Mouse (Mus musculus) thymus, adult 2 months (tissue): ENCODE measurements around the gene Klhdc9. TPM values are rescaled to one million over a fixed set of nuclear protein-coding genes. Genes with fewer than 3 reads are reported as not detected.

Experiments
- DNase-seq: peaks from one replicate; pipeline ENCODE4 v3.0.0; 2021
- H3K27ac ChIP-seq: fragments of 200-500 bp; 2 replicates; pipeline ENCODE4 v1.5.1; 2012; ENCODE audit warnings: low read length, control low read depth; ENCODE audit not compliant: control insufficient read depth, insufficient read depth
- H3K27me3 ChIP-seq: fragments of 200-500 bp; 2 replicates; pipeline ENCODE4 v1.6.1; 2012; ENCODE audit warnings: mild to moderate bottlenecking, low read length, moderate library complexity, mixed read lengths; ENCODE audit not compliant: control insufficient read depth, insufficient read depth
- H3K36me3 ChIP-seq: fragments of 200-500 bp; 2 replicates; pipeline ENCODE4 v1.6.1; 2012; ENCODE audit warnings: mild to moderate bottlenecking, low read length, moderate library complexity; ENCODE audit not compliant: control insufficient read depth, insufficient read depth
- H3K4me1 ChIP-seq: fragments of 200-500 bp; replicated peaks from 2 replicates; pipeline ENCODE4 v1.6.1; 2012; ENCODE audit warnings: low read length; ENCODE audit not compliant: control insufficient read depth, insufficient read depth
- H3K4me3 ChIP-seq: fragments of 200-500 bp; 2 replicates; pipeline ENCODE4 v1.5.1; 2012; ENCODE audit warnings: mild to moderate bottlenecking, low read length, control low read depth, moderate library complexity; ENCODE audit not compliant: control insufficient read depth, insufficient read depth
- CTCF ChIP-seq: fragments of 200-500 bp; IDR thresholded peaks from 2 replicates; pipeline ENCODE4 v1.5.1; 2012; ENCODE audit warnings: mild to moderate bottlenecking, control low read depth, low read length, moderate library complexity, borderline replicate concordance; ENCODE audit not compliant: control insufficient read depth, poor library complexity, insufficient read depth; ENCODE audit errors: extremely low read depth
- POLR2A ChIP-seq: fragments of 200-500 bp; IDR thresholded peaks from 2 replicates; pipeline ENCODE4 v1.6.1; 2012; ENCODE audit warnings: mild to moderate bottlenecking, low read length, control low read depth, moderate library complexity; ENCODE audit not compliant: control insufficient read depth, poor library complexity, insufficient read depth; ENCODE audit errors: extremely low read depth
- WGBS: fragments of 180-500 bp; shearing (Covaris S2); methylation state at CpG from one replicate; pipeline ENCODE4 v1.1.7; 2018; 5-methylcytosine and 5-hydroxymethylcytosine counted together
- polyA plus RNA-seq: library from polyadenylated mRNA; depleted of rRNA; stranded (reverse); fragments of >200 nt; gene quantifications from 2 replicates; pipeline ENCODE4 v1.2.3, GENCODE M21; 2012

Klhdc9 gene
- polyA plus RNA-seq, 1 experiment: 0.39 TPM

DNA sequence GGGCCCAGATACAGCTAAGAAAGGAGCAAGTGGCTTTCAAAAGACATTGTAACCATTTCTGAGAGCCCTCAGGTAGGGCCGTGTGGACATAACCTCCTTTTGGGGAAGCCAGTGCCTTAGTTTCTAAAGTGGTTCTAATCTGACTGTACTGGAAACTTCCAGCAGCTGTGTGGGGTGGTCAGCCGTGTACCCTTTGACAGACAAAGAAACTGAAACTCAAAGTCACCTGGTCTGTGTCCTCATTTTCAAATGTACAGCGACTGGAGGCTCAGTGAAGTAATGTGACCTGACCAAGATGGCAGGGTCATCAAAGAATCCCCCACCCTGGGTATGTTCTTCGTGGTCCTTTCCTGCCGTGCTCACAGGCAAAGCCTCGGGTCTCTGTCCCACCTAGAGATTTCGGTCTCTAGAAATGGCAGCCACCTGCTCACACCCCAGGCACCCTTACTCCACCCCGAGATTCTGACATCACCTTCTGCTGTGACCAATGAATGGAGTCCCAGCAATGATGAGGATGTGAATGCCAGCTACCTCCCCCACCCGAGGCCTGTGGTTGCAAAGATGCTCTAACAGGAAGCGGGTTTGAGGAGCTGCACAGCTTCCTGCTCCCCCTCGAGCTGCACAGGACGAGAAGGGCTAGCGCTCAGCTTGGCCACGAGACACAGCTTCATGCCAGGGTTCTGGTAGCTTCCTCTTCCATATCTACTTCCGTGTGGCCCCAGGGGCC is 27.9 kb upstream of the Klhdc9 start, which contains the start of gene Arhgap30:
Gene Arhgap30 (plus strand): TSS at position 579 of the 727 bp plus-strand sequence.
- H3K27me3 ChIP-seq: no peaks in the 10 kb centered on the region
- peaks cover 31% of the 10 kb centered on the region for H3K4me1 ChIP-seq
- H3K36me3 ChIP-seq: peaks cover 4% of the 10 kb centered on the region; the same call in 1 of the 2 replicates
- 3% methylated on average over 15 of the region's 15 CpGs for WGBS
- peak; percentile 93 for DNase-seq
- TF ChIP-seq CTCF: 0 out of 2 replicates have a peak, but pooled peaks have one; percentile 18
- peak; percentile 92 for TF ChIP-seq POLR2A
- H3K27ac ChIP-seq: peak within 1 kb of the TSS; percentile 96
- H3K4me3 ChIP-seq: peak within 1 kb of the TSS; percentile 84

DNA sequence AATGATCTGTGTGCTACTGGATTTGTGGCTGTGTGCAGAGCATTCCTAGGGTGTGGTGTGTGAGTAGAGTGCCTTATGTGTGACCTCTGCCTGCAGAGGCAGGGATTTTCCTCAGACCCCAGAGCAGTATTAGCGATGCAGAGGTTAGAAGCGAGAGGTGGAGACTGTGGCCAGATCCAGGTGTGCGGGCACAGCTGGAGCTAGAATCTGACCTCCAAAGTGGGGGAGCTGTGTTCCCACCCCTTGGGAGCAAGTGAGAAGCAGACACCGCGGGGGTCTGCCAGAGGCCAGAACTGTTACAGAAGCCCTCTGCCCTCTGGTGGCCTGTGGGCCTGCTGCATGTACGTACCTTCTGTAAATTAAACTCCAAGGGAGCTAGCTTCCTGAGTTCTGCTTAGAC is 26.5 kb upstream of the Klhdc9 start:
- DNase-seq: peak; percentile 73
- 39% methylated on average over 6 of the region's 6 CpGs for WGBS
- peak; percentile 66; the same call in 1 of the 2 replicates for TF ChIP-seq CTCF
- TF ChIP-seq POLR2A: no peak
- H3K4me3 ChIP-seq: no peak overlapping the region
- H3K27me3 ChIP-seq: no peaks in the 10 kb centered on the region
- peaks cover under 1% of the 10 kb centered on the region; the same call in 1 of the 2 replicates for H3K36me3 ChIP-seq
- H3K4me1 ChIP-seq: peaks cover 28% of the 10 kb centered on the region
- H3K27ac ChIP-seq: no peak overlapping the region

DNA sequence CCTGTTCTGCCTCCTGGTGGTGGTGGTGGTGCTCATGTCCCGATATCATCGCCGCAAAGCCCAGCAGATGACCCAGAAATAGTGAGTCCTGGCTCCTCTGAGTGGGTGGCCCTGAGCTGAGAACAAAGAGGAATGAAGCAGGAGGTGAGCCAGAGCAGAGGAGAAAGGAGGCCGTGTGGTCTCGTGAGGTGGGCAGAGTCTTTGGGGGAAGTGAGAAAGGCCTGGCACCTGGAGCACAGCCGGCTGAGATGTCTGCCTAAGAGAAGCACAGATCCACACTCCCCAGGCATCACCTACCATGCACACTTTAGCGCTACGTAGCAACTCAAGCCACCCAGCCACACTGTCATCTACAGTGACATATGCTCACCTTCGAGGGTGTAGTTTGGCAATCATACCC is 24.6 kb upstream of the Klhdc9 start:
- no peak overlapping the region for H3K4me3 ChIP-seq
- no peaks in the 10 kb centered on the region for H3K36me3 ChIP-seq
- no peak for TF ChIP-seq POLR2A
- no peak for TF ChIP-seq CTCF
- H3K27me3 ChIP-seq: no peaks in the 10 kb centered on the region; the same call in 1 of the 2 replicates
- DNase-seq: no peak
- H3K4me1 ChIP-seq: peaks cover 19% of the 10 kb centered on the region
- no peak overlapping the region for H3K27ac ChIP-seq
- WGBS: 91% methylated on average over 9 of the region's 9 CpGs

DNA sequence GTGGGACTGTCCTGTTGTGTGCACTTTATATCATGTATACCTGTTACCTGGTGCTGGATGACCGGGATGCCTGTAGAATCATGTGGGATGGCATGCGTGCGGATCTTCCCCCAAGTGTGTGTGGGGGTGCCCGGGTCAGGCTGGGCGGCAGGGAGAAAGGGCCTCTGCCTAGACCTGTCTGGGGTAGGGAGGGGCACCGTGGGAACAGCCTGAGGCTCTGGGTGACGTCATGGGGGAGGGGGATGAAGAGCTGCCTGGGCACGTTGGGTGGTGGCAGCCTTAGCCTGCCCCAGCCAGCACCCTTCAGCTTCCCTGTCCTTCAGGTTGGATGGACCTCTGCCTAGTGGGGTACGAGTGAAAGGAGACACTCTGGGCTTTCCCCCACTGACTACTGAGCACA is 23.8 kb upstream of the Klhdc9 start:
- H3K27me3 ChIP-seq: no peaks in the 10 kb centered on the region; the same call in 1 of the 2 replicates
- H3K4me1 ChIP-seq: peaks cover 15% of the 10 kb centered on the region
- H3K27ac ChIP-seq: no peak overlapping the region
- 88% methylated on average over 9 of the region's 9 CpGs for WGBS
- DNase-seq: no peak
- H3K36me3 ChIP-seq: no peaks in the 10 kb centered on the region
- no peak for TF ChIP-seq POLR2A
- TF ChIP-seq CTCF: no peak
- H3K4me3 ChIP-seq: no peak overlapping the region

DNA sequence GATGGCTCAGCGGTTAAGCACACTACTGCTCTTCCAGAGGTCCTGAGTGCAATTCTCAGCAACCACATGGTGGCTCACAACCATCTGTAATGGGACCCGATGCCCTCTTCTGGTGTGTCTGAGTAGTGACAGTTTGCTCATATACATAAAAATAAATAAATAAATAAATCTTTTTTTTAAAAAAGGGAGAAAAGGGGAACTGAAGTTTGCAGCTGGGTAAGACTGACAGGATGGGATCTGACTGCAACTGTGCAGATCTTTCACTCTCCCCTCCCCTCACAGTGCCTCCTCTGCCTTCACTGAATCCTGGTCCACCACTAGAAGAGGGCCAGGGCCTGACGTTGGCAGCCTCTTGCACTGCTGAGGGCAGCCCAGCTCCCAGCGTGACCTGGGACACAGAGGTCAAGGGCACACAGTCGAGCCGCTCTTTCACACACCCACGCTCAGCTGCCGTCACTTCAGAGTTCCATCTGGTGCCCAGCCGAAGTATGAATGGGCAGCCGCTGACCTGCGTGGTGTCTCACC is 21.6 kb upstream of the Klhdc9 start:
- Histone ChIP-seq H3K36me3 (no peaks in the 10 kb centered on the region), H3K4me1 (peaks cover 6% of the 10 kb centered on the region), H3K4me3 (no peak overlapping the region)

DNA sequence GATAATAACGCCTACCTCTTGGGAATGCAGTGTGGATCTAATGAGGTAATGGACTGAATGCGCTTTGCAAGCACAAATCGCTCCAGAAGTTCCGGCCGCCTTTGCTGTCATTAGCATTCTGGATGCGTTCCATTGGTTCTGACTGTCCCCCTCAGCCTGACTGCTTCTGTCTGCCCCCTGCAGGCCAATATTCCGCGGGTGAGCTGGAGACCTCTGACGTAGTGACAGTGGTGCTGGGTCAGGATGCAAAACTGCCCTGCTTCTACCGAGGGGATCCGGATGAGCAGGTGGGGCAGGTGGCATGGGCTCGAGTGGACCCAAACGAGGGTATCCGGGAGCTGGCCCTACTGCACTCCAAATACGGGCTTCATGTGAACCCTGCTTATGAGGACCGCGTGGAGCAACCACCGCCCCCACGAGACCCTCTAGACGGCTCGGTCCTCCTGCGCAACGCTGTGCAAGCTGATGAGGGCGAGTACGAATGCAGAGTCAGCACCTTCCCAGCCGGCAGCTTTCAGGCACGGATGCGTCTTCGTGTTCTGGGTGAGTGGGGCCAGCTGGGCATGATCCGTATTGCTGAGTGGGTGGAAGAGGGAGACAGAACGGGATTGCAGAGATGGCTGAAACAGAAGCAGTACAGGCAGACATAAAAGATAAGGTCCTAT is 19.5 kb upstream of the Klhdc9 start:
- 24% methylated on average over 31 of the region's 31 CpGs for whole genome bisulfite sequencing
- DNase-seq: peak; percentile 79

More for the DNA sequence above, 21.6 kb upstream of the Klhdc9 start:
- no peak overlapping the region for H3K27ac ChIP-seq
- no peaks in the 10 kb centered on the region; the same call in 1 of the 2 replicates for H3K27me3 ChIP-seq
- WGBS: 85% methylated on average over 11 of the region's 11 CpGs
- TF ChIP-seq POLR2A (no peak), CTCF (no peak)
- no peak for DNase-seq

More for the DNA sequence above, 19.5 kb upstream of the Klhdc9 start:
- Histone ChIP-seq H3K36me3 (no peaks in the 10 kb centered on the region), H3K4me1 (peaks cover 4% of the 10 kb centered on the region), H3K4me3 (no peak overlapping the region), H3K27me3 (no peaks in the 10 kb centered on the region; the same call in 1 of the 2 replicates), H3K27ac (no peak overlapping the region)
- TF ChIP-seq POLR2A (no peak), CTCF (peak; percentile 80)
